Mouse (Mus musculus) thymus, postnatal 4 days (tissue): ENCODE measurements at regions not wholly inside any gene's neighbourhood (a gene's known extent, or its start where the extent isn't known, plus 50 kb on each side); places are given as distances from the start of the nearest gene placed in this dataset.

Experiments used
- DNase-seq: peaks from one replicate; pipeline ENCODE4 v3.0.0; 2021

- peak; percentile 44 for DNase-seq
Observed at GRCm38 (mm10) chr2:173334856-173335595, 58.7 kb upstream of the Pmepa1 start.

DNA sequence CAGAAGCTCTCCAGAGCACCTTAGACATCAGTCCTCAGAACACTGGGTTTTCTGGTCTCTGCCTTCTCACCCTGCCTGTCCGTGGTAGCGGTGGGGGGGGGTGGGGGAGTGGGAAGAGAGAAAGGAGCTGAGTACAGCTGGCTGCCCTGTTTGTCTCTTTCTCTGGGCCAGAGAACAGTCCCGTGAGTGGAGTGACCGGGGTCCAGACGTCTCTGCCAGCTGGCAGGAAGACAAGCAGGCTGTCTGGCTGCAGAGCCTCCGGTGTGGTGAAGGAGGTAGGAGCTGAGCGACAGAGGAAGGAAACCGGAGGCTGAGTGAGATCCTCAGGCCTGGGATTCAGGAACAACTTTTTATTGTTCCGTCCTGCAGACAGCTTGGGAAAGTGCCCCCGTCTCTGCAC, 59.5 kb upstream of the Pmepa1 start:
- DNase-seq: peak; percentile 64

- no peak for DNase-seq
Observed at GRCm38 (mm10) chr2:173337666-173338065, 61.3 kb upstream of the Pmepa1 start.

GRCm38 (mm10) chr2:173338671-173339070, 62.3 kb upstream of the Pmepa1 start:
- no peak for DNase-seq

GRCm38 (mm10) chr2:173339211-173339610, 62.9 kb upstream of the Pmepa1 start:
- no peak for DNase-seq

DNA sequence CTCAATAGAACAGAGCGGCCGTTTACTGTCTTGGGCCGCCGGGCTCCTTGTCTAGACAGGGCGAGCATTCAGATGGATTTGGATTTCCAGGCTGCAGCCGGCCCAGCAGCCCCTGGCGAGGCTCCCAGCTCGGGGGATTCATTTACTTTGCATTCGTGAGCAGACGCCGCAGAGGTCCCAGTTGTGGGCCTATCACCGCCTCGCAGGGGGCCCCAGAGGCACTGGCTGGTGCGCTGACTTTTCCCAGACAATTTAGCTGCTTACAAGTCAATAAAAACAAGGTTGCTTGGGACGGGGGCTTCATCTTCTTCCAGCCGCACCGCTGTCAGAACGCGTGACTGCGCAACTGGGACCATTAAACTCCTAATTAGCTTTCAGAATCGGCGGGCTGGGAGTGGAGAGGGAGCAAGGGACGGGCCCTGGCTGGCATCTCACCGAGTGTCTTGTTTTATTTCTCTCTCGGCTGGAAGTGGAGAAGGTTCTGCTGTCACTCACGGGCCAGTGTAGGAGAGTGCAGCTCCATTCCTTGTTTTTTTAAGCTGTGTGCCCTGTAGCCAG, 63.8 kb upstream of the Pmepa1 start:
- no peak for DNase-seq

GRCm38 (mm10) chr2:173342605-173343260, 66.4 kb upstream of the Pmepa1 start:
- DNase-seq: no peak

DNA sequence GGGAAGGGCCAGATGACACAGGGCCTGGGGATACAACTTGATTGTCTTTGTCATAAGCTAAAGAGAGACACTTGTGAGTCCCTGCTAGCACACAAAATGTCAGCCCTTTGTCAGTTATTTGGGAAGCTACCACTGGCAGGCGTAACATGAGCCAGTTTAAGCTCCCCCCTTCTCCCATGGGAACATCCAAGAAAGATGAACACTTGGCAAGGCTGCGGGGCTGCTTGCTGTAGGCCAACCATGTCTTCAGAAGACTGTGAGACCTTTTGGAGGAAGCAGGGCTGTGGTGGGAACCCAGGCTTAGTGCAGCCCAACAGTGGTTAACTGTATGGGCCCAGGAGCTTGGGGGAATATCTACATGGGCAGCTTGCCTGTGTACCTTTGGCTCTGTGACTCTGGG, 67.3 kb upstream of the Pmepa1 start:
- no peak for DNase-seq

- peak; percentile 65 for DNase-seq
Observed at GRCm38 (mm10) chr2:173344221-173344620, 67.9 kb upstream of the Pmepa1 start.

DNA sequence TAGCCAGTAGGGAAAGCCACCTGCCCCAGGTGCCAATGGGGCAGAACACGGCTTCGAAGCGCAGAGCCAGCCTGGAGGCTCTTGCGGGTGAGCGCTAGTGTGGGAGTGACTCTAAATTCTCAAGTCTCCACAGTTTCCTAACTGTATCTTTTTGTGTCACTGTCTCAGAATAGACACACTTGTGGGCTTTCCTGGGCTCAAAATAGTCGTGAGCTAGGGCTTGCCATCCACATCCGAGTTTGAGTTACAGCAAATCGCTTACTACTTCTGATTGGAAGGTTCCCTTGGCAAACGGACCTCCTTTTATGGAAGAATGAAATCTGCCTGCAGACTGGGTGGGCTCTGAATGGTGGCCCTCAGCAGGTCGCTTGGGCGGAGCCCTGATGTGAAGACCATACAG, 71.0 kb upstream of the Pmepa1 start:
- no peak for DNase-seq

GRCm38 (mm10) chr2:173348757-173349156, 72.4 kb upstream of the Pmepa1 start:
- DNase-seq: no peak

GRCm38 (mm10) chr2:173349510-173349909, 73.2 kb upstream of the Pmepa1 start:
- peak; percentile 75 for DNase-seq

GRCm38 (mm10) chr2:173349910-173350309, 73.6 kb upstream of the Pmepa1 start:
- DNase-seq: no peak

GRCm38 (mm10) chr2:173350405-173350804, 74.1 kb upstream of the Pmepa1 start:
- no peak for DNase-seq

GRCm38 (mm10) chr2:173350831-173351230, 74.5 kb upstream of the Pmepa1 start:
- DNase-seq: no peak

DNA sequence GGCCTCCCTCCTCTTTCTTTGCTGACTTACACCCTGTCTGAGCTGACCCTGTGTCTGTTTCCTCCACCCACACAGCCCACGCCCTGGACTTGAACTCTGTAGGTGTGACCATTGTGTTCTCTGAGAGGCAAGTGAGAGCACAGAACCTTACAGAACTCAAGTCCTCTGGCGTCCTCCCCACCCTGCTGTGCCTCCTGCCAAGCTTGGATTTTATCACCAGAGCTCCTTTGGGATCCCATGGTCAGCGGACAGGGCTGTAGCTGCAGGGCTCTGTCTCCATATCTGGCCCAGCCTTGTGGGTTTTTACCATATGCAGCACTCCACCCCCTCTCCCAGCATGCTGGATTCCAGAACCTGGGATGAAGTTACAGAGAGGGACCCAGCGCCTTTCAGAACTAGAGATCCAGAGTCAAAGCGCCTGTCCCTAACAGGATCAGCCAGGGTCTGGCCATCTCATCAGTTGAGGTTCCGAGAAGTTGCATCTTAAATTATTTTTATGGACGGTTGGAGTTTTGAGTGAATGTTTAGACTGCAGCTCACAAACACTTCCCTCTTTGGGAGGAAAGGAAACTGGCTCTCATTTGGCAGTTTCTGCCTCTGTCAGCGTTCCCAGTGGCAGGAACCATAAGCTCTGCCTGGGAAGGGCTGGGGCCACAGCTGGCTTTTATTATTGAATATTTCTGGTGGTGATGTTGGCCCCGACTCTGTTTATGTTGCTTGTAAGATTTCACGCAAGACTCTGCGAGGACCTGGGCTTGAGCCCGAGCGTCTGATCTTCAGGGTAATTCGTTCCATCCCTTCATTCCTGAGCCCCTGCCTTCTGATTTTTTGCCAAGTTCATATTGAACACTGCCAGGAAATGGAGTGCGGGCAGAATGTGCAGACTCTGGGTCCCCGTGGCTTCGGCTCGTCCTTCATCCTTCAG, 75.8 kb upstream of the Pmepa1 start:
- no peak for DNase-seq

DNA sequence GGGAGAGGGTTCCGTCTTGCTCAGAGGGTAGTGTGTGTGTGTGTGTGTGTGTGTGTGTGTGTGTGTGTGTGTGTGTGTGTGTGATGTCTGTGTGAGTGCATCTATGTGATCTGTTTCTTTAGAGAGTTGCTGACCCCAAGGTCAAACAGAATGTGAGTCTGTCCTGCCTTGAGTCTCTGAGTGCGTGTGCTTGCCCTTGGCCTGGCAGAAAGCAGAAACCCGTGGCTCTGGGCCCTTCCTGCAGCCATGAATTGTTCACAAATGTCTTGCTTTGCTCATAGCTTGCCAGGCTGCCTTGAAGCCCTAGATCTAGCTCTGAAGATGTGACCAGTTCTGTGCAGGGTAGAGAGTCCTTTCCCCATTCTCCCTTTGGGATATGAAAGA, 76.4 kb upstream of the Pmepa1 start:
- no peak for DNase-seq

- no peak for DNase-seq
Observed at GRCm38 (mm10) chr2:173353435-173354241, 77.3 kb upstream of the Pmepa1 start.

GRCm38 (mm10) chr2:173356786-173357185, 80.5 kb upstream of the Pmepa1 start:
- no peak for DNase-seq

DNA sequence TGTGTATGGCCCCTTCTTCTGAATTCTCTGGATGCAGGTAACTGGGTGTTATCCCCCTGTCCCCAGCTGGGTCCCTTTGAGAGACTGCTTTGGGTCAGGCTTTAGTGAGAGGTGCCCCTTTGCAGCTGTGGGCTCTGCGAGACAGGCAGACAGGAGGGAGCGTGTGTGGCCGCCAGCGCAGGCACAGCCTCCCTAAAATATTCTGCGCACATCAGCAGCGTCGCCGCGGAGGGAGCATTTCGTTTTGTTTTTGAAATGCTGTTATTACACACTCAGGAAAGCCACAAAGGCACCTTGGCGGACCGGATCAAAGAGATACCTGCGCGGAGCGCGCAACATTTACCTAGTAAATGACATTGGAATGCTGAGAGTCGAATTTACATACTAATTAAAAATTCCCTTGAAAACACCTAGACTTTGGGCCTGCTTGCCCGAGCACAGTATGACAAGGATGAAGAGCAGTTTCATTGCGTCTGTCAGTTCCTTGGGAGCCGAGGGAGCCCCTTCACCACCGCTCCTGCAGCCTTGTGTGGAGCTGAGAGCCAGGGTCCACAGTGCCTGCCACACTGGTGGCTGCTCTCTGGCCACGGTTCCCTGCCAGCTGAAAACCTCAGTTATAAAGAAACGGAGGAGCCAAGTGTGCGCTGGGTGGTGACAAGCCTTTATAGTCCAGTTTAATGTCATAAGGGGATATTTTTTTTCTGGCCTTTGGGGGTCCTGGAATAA, 89.3 kb upstream of the Pmepa1 start:
- DNase-seq: peak; percentile 44

DNA sequence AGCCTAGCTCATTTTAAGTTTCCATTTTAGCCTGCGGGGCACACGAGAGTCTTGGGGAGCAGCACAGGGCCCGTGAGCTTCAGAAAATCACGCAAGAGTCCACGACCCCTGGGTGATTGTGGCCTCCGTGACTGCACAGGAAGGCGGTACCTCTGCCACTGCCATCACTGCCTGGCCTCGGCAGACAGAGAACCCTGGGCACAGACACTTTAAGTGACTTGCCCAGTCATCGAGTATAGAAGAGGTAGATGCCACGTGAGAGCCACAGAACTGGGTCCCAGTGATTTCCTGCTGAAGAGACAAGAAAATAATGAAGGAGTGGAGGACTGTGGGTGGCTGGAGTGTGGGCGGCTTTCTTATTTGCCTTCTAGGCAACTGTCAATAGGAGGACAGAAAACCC, 90.4 kb upstream of the Pmepa1 start:
- no peak for DNase-seq

DNA sequence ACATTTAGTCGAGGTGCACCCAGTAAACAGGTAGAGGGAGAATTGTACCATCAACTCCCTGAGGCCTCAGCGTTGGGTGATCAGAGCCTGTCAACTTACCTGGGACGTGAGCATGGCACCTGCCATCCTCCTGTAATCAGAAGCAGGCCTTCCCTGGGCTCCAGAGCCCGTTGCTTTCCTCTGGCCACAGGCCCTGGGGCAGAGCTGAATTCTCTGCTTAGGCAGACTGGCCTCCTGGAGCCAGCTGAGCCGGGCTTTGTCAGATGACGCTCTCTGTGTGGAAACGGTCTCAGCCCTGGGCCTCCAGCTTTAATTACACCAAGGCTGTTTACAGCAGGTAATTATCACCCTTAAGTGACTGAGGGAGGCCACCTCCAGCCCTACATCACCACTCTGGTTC, 92.6 kb upstream of the Pmepa1 start:
- no peak for DNase-seq
